Mouse (Mus musculus) stomach, postnatal 0 days (tissue): Measurements from ENCODE around the gene AC129217.1.

Experiments used
- CTCF ChIP-seq: IDR thresholded peaks from 2 replicates; pipeline ENCODE4 v1.5.1; 2016; ENCODE audit warnings: antibody characterized with exemption, low read depth, mild to moderate bottlenecking, moderate library complexity
- EP300 ChIP-seq: optimal IDR thresholded peaks from 2 replicates; pipeline ENCODE3; 2016; ENCODE audit warnings: antibody characterized with exemption

- no peak for TF ChIP-seq EP300
- TF ChIP-seq CTCF, result peak; percentile 84
Observed at GRCm38 (mm10) chr19:8857689-8858088, 28.1 kb downstream of the AC129217.1 start.
